Mouse (Mus musculus): ENCODE results near the gene Agl.

- no peak for TF ChIP-seq GATA1 (IDR thresholded peaks at IDR 0.05; ENCODE audit: borderline replicate concordance, low read length)
- TF ChIP-seq FLI1 (IDR thresholded peaks at IDR 0.05; ENCODE audit: low read length): no peak
Observed at GRCm38 (mm10) chr3:116801755-116802154, 6.2 kb downstream of the Agl start.

Measured in megakaryocyte, embryonic 14.5 days (primary cell).